Mouse (Mus musculus) forebrain, embryonic 15.5 days (tissue): ENCODE results near the gene Wnt11. TPM values are rescaled to one million over a fixed set of nuclear protein-coding genes. Genes with fewer than 3 reads are reported as not detected.

ENCODE experiments used
- ATAC-seq: fragments of 200-750 bp; cut with Nextera tagmentation; replicated peaks from 2 replicates; pipeline ENCODE4 v1.8.0; 2017; ENCODE audit warnings: mild to moderate bottlenecking, moderate TSS enrichment, moderate library complexity
- H3K27ac ChIP-seq: fragments of 300-500 bp; sonication (generic); replicated peaks from 2 replicates; pipeline ENCODE4 v1.5.1; 2015; ENCODE audit warnings: mild to moderate bottlenecking, inconsistent platforms
- H3K27me3 ChIP-seq: fragments of 300-500 bp; sonication (generic); 2 replicates; pipeline ENCODE4 v1.6.1; 2015; ENCODE audit warnings: inconsistent platforms
- H3K36me3 ChIP-seq: fragments of 300-500 bp; sonication (generic); 2 replicates; pipeline ENCODE4 v1.6.1; 2015; ENCODE audit warnings: mild to moderate bottlenecking, inconsistent platforms
- H3K4me1 ChIP-seq: fragments of 300-500 bp; sonication (generic); 2 replicates; pipeline ENCODE4 v1.6.1; 2015; ENCODE audit warnings: inconsistent platforms
- H3K4me2 ChIP-seq: fragments of 300-500 bp; sonication (generic); replicated peaks from 2 replicates; pipeline ENCODE4 v1.6.1; 2015; ENCODE audit warnings: mild to moderate bottlenecking, inconsistent platforms
- H3K4me3 ChIP-seq: fragments of 300-500 bp; sonication (generic); 2 replicates; pipeline ENCODE4 v1.5.1; 2015; ENCODE audit warnings: mild to moderate bottlenecking, inconsistent platforms
- H3K9ac ChIP-seq: fragments of 300-500 bp; sonication (generic); replicated peaks from 2 replicates; pipeline ENCODE4 v1.6.1; 2015; ENCODE audit warnings: mild to moderate bottlenecking, inconsistent platforms
- H3K9me3 ChIP-seq: fragments of 300-500 bp; sonication (generic); 2 replicates; pipeline ENCODE4 v1.6.1; 2016; ENCODE audit warnings: inconsistent platforms
- WGBS: fragments of 180-500 bp; shearing (Covaris S2); methylation state at CpG from one replicate; pipeline ENCODE4 v1.1.7; 2015; ENCODE audit warnings: mixed read lengths; 5-methylcytosine and 5-hydroxymethylcytosine counted together
- polyA plus RNA-seq: library from polyadenylated mRNA; unstranded; fragments of >200 nt; fragmentation: Nextera tagmentation; extraction: Ambion mirVana; gene quantifications from 2 replicates; pipeline ENCODE4 v1.2.1, GENCODE M21; 2015

The Wnt11 gene
- polyA plus RNA-seq, 1 experiment from 2014 or later = 0.53 TPM

- WGBS = 84% methylated on average over 18 of the region's 18 CpGs
- no peak overlapping the region for H3K4me2 ChIP-seq
- no peak overlapping the region for H3K27ac ChIP-seq
- no peak for ATAC-seq
- no peaks in the 10 kb centered on the region for H3K9me3 ChIP-seq
- H3K4me1 ChIP-seq = peaks cover 5% of the 10 kb centered on the region; the same call in 1 of the 2 replicates
- no peaks in the 10 kb centered on the region for H3K27me3 ChIP-seq
- no peak overlapping the region for H3K9ac ChIP-seq
- H3K4me3 ChIP-seq = no peak overlapping the region
- H3K36me3 ChIP-seq = no peaks in the 10 kb centered on the region
Observed at GRCm38 (mm10) chr7:98852950-98853650, 18.2 kb downstream of the Wnt11 start.

- Histone ChIP-seq H3K4me2 (no peak overlapping the region), H3K36me3 (no peaks in the 10 kb centered on the region), H3K27ac (no peak overlapping the region), H3K4me3 (no peak overlapping the region), H3K9ac (no peak overlapping the region), H3K9me3 (no peaks in the 10 kb centered on the region), H3K4me1 (peaks cover 5% of the 10 kb centered on the region; the same call in 1 of the 2 replicates), H3K27me3 (no peaks in the 10 kb centered on the region)
- WGBS = 92% methylated on average over 6 of the region's 6 CpGs
- no peak for ATAC-seq
Observed at GRCm38 (mm10) chr7:98853806-98854205, 18.9 kb downstream of the Wnt11 start.

- H3K27me3 ChIP-seq = no peaks in the 10 kb centered on the region
- 86% methylated on average over 2 of the region's 2 CpGs for WGBS
- no peak overlapping the region for H3K27ac ChIP-seq
- no peaks in the 10 kb centered on the region for H3K36me3 ChIP-seq
- no peak overlapping the region for H3K4me2 ChIP-seq
- H3K4me1 ChIP-seq = peaks cover 5% of the 10 kb centered on the region; the same call in 1 of the 2 replicates
- H3K9ac ChIP-seq = no peak overlapping the region
- no peaks in the 10 kb centered on the region for H3K9me3 ChIP-seq
- no peak overlapping the region for H3K4me3 ChIP-seq
- no peak for ATAC-seq
Observed at GRCm38 (mm10) chr7:98855388-98855787, 20.5 kb downstream of the Wnt11 start.

GRCm38 (mm10) chr7:98856128-98856527, 21.2 kb downstream of the Wnt11 start:
- H3K36me3 ChIP-seq = no peaks in the 10 kb centered on the region
- H3K4me3 ChIP-seq = no peak overlapping the region
- H3K4me2 ChIP-seq = no peak overlapping the region
- peaks cover 3% of the 10 kb centered on the region; the same call in 1 of the 2 replicates for H3K4me1 ChIP-seq
- H3K27me3 ChIP-seq = no peaks in the 10 kb centered on the region
- no peak overlapping the region for H3K9ac ChIP-seq
- WGBS = 5% methylated on average over 3 of the region's 3 CpGs
- H3K27ac ChIP-seq = no peak overlapping the region
- no peak for ATAC-seq
- H3K9me3 ChIP-seq = no peaks in the 10 kb centered on the region

- Histone ChIP-seq H3K4me2 (no peak overlapping the region), H3K27ac (no peak overlapping the region), H3K4me3 (no peak overlapping the region), H3K27me3 (no peaks in the 10 kb centered on the region), H3K9ac (no peak overlapping the region), H3K36me3 (no peaks in the 10 kb centered on the region), H3K4me1 (no peaks in the 10 kb centered on the region), H3K9me3 (no peaks in the 10 kb centered on the region)
- 80% methylated on average over 3 of the region's 3 CpGs for WGBS
- no peak for ATAC-seq
Observed at GRCm38 (mm10) chr7:98857094-98857493, 22.2 kb downstream of the Wnt11 start.

GRCm38 (mm10) chr7:98861002-98861401, 26.1 kb downstream of the Wnt11 start:
- H3K9me3 ChIP-seq = no peaks in the 10 kb centered on the region
- 83% methylated on average over 2 of the region's 2 CpGs for WGBS
- no peak overlapping the region for H3K4me3 ChIP-seq
- no peaks in the 10 kb centered on the region for H3K36me3 ChIP-seq
- H3K27ac ChIP-seq = no peak overlapping the region
- no peak for ATAC-seq
- H3K4me1 ChIP-seq = no peaks in the 10 kb centered on the region
- no peak overlapping the region for H3K4me2 ChIP-seq
- H3K27me3 ChIP-seq = no peaks in the 10 kb centered on the region
- H3K9ac ChIP-seq = no peak overlapping the region

GRCm38 (mm10) chr7:98862994-98863393, 28.1 kb downstream of the Wnt11 start:
- Histone ChIP-seq H3K36me3 (no peaks in the 10 kb centered on the region), H3K4me1 (peaks cover 13% of the 10 kb centered on the region), H3K27ac (no peak overlapping the region), H3K27me3 (no peaks in the 10 kb centered on the region), H3K9me3 (no peaks in the 10 kb centered on the region), H3K4me3 (no peak overlapping the region), H3K4me2 (no peak overlapping the region), H3K9ac (no peak overlapping the region)
- no peak for ATAC-seq
- 91% methylated on average over 5 of the region's 5 CpGs for WGBS

GRCm38 (mm10) chr7:98863969-98864718, 29.2 kb downstream of the Wnt11 start:
- H3K36me3 ChIP-seq = no peaks in the 10 kb centered on the region
- H3K27me3 ChIP-seq = no peaks in the 10 kb centered on the region
- H3K4me3 ChIP-seq = no peak overlapping the region
- ATAC-seq = no peak
- H3K4me2 ChIP-seq = no peak overlapping the region
- WGBS = 49% methylated on average over 9 of the region's 9 CpGs
- no peak overlapping the region for H3K27ac ChIP-seq
- H3K9me3 ChIP-seq = no peaks in the 10 kb centered on the region
- H3K9ac ChIP-seq = no peak overlapping the region
- H3K4me1 ChIP-seq = peaks cover 13% of the 10 kb centered on the region

GRCm38 (mm10) chr7:98867053-98867793, 32.3 kb downstream of the Wnt11 start:
- 35% methylated on average over 12 of the region's 12 CpGs for WGBS

GRCm38 (mm10) chr7:98867794-98868150, 32.9 kb downstream of the Wnt11 start:
- peaks cover 13% of the 10 kb centered on the region for H3K4me1 ChIP-seq
- H3K9me3 ChIP-seq = no peaks in the 10 kb centered on the region
- no peaks in the 10 kb centered on the region for H3K36me3 ChIP-seq
- H3K4me2 ChIP-seq = no peak overlapping the region
- H3K27ac ChIP-seq = no peak overlapping the region
- H3K27me3 ChIP-seq = no peaks in the 10 kb centered on the region
- WGBS = 100% methylated on average over 2 of the region's 2 CpGs
- no peak overlapping the region for H3K4me3 ChIP-seq
- ATAC-seq = no peak
- no peak overlapping the region for H3K9ac ChIP-seq

More at GRCm38 (mm10) chr7:98867053-98867793, 32.3 kb downstream of the Wnt11 start:
- Histone ChIP-seq H3K4me3 (no peak overlapping the region), H3K27me3 (no peaks in the 10 kb centered on the region), H3K9ac (no peak overlapping the region), H3K36me3 (no peaks in the 10 kb centered on the region), H3K4me1 (peaks cover 13% of the 10 kb centered on the region), H3K9me3 (no peaks in the 10 kb centered on the region), H3K27ac (no peak overlapping the region), H3K4me2 (no peak overlapping the region)
- peak; percentile 42 for ATAC-seq

GRCm38 (mm10) chr7:98869070-98869469, 34.2 kb downstream of the Wnt11 start:
- Histone ChIP-seq H3K4me2 (no peak overlapping the region), H3K27me3 (no peaks in the 10 kb centered on the region), H3K27ac (no peak overlapping the region), H3K9ac (no peak overlapping the region), H3K9me3 (no peaks in the 10 kb centered on the region), H3K36me3 (no peaks in the 10 kb centered on the region), H3K4me1 (peaks cover 13% of the 10 kb centered on the region), H3K4me3 (no peak overlapping the region)
- WGBS = 57% methylated on average over 3 of the region's 3 CpGs
- no peak for ATAC-seq

- H3K9ac ChIP-seq = no peak overlapping the region
- H3K27ac ChIP-seq = no peak overlapping the region
- no peaks in the 10 kb centered on the region for H3K27me3 ChIP-seq
- H3K4me2 ChIP-seq = no peak overlapping the region
- no peak for ATAC-seq
- H3K4me3 ChIP-seq = no peak overlapping the region
- H3K9me3 ChIP-seq = no peaks in the 10 kb centered on the region
- no peaks in the 10 kb centered on the region for H3K36me3 ChIP-seq
- H3K4me1 ChIP-seq = peaks cover 26% of the 10 kb centered on the region
- WGBS = 25% methylated on average over 12 of the region's 12 CpGs
Observed at GRCm38 (mm10) chr7:98870791-98871190, 35.9 kb downstream of the Wnt11 start.
